Mouse (Mus musculus) kidney, postnatal 25 days (tissue): ENCODE results near the gene Fpgs.

Source experiments
- DNase-seq, 2 experiments: peaks; one replicate each; pipeline ENCODE4 v3.0.0; 2021; ENCODE audit warnings: mixed read lengths in 2 of 2

The Fpgs gene

GRCm38 (mm10) chr2:32665853-32666252 lies 38.1 kb downstream of the Fpgs start:
- no peak for DNase-seq

DNA sequence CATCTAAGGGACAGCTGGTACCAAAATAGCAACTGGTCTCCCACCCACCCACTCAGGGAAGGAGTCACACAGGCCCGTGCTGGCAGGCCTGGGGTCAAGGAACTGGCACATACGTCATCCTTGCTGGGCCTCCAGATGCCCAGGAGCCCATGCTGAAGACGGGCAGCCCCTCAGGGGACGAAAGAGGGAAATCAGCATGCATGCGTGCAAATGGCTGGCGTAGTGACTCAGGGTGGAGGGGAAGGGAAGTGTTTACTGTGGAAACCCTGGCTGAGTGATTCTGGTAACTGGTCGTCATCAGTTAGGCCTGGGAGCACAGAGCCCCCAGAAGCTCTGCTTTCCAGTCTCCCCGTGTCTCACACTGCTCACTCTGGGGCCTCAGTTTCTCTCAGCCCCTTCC lies 38.6 kb downstream of the Fpgs start:
- no peak for DNase-seq

DNA sequence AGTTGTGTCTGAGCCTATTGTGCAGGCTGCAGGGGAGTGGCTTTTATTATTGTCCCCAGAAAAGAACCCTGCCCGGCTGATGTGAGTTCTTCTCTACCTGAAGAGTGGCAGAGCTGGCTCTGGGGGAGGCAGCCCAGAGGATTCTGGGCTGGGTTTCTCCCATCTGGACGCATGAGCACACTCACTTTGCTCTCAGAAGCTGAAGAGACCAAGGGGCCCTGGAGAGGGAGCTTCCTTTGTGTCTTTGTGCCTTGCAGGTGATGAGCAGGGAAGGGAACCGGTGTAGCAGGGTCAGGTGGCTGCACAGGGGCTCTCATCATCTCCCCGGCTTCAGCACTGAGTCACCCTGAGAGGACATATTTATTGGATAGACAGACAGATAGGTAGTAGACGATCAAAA lies 41.7 kb downstream of the Fpgs start:
- no peak for DNase-seq

DNA sequence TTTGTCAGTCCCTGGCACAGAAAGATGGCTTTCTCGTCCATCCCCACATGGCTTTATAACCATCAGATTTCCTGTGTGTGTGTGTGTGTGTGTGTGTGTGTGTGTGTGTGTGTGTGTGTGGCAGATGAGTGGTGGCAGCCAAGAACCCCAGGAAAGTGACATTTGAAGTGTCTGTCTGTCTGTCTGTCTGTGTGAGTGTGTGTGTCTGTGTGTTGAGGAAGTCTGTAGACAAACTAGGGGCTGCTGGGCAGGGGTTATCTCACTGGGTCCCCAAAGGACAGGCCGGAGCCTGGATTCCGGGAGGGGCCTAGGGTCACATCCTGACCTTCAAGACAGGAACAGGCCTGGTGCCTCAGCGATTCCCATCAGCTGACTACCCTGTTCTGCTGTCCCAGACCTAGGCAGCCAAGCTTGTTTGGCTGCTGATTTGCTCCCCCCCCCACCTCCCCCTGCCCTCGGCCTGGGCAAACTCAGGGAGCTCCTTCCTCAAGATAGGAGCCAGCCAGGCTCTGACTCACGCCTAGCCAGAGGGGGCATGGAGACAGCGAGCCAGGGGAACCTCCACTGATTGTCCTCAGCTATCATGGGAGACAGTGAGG lies 42.3 kb downstream of the Fpgs start:
- peak; percentile 78 to 93 for DNase-seq

DNA sequence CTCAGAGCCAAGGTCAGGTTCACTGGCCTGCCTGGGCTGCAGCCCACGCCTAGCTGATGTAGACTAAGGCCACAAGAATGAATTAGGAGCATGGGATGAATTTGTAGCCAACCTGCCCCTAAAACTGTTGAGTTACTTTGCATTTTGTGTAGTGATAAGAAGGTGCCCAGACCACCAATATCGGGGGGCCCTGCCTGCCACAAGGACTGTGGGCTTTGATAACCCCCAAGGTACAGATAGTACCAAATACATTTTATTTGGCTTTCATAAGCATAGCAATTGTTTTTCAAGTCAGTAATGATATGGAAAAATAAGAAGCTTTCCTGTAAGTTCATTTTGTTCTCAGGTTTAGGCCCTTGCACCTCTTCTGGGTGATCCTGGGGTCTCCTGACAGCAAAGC lies 45.1 kb downstream of the Fpgs start:
- no peak for DNase-seq

GRCm38 (mm10) chr2:32655826-32656225 lies 48.1 kb downstream of the Fpgs start:
- peak; percentile 82 to 92 for DNase-seq

- DNase-seq, result no peak
Measured at GRCm38 (mm10) chr2:32655394-32655744, 48.6 kb downstream of the Fpgs start.

- peak; percentile 40 to 75 for DNase-seq
Measured at GRCm38 (mm10) chr2:32654743-32655393, 49.1 kb downstream of the Fpgs start.

GRCm38 (mm10) chr2:32653764-32654163 lies 50.2 kb downstream of the Fpgs start:
- DNase-seq, result peak in 1 of 2 experiments; percentile 57

DNA sequence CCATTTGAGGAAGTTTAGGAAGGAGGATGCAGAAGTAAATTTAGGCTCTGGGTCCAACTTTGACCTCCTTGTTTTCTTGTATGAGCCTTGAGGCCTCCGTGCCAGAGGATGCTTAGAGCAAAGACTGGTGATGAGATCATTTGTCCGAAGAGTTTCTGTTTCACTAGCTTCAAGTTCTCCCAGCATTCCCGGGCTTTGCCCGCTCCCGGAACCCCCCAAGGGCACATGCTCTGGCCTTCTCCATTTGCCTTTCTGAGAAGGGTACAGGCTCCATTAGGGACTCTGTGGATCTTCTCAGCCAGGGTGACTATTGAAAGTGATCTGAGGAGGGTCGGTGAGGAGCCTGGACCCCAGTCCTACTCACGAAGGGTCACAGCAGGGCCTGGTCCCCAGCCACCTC lies 56.6 kb downstream of the Fpgs start:
- DNase-seq, result no peak

- DNase-seq, result peak; percentile 88 to 92
Measured at GRCm38 (mm10) chr2:32646379-32647056, 57.4 kb downstream of the Fpgs start, which contains the start of gene Eng. Gene Eng, plus strand, starts transcription at chr2:32646595.

DNA sequence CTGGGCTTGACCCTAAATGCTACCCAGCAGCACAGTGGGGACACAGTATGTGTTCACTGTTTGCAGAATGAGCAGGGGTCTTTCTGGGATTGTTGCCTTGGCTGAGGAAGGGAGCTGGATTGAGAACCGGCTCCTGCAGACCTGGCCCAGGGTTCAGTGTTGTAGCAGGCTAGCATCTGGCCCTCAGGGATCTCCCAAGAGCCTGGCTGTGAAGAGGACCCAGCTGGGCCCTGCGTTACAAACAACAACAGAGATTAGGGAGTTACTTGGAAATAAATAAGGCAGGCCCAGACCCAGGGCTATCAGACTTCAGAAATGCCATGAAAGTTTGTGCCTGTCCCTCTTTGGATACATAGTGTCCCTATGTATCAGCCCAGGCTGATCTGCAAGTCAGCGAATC lies 58.3 kb downstream of the Fpgs start:
- DNase-seq, result no peak

DNA sequence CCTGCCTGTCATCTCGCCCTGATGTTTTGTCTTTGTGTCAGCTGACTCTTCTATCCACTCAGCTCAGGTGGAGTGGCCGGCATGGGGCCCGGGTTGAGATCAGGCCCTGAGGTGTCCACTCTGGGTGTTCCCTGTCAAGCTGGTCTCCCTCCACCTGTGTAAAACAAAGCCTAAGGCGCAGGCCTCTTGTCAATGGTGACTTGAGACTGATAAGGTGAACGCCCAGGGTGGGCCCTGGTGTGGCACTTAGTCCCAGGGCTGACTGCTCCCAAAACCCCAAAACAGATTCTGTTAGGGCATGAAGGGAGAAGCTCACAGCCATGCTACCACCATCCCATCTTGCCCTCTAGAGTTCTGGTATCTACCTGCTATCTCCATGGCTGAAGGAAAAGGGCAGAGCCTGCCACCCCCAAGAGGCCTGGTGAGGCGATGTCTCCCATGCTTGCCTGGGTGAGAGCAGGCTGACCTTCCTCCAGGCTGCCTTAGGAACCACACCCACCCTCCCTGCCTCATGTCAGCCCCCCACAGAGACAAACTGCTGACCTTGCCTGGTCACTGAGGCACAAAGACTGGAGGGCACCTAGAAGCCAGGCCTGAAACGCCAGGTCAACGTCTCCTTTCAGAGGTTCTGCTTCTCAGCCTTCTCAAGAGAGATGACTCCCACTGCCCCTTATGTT lies 59.0 kb downstream of the Fpgs start:
- no peak for DNase-seq

DNA sequence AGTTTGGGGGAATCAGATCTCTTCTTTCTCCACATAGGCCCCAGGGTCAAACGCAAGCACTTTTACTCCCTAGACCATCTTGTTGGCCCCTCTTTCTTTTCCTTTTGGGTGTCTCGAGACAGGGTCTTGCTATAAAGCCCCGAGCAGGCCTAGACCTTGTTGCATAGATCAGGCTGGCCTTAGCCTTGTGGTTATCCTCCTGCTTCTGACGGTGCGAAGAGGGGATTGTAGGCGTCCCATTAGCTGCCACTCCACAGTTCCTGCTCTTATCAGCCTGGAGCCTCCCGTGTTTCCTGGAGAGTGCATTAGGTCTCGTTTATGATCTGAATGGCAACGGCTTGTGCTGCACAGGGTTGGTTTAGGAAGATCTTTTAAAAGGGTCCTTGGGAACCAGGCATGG lies 59.9 kb downstream of the Fpgs start:
- DNase-seq, result no peak

GRCm38 (mm10) chr2:32642813-32643212 lies 61.1 kb downstream of the Fpgs start:
- DNase-seq, result peak; percentile 75 to 86

DNA sequence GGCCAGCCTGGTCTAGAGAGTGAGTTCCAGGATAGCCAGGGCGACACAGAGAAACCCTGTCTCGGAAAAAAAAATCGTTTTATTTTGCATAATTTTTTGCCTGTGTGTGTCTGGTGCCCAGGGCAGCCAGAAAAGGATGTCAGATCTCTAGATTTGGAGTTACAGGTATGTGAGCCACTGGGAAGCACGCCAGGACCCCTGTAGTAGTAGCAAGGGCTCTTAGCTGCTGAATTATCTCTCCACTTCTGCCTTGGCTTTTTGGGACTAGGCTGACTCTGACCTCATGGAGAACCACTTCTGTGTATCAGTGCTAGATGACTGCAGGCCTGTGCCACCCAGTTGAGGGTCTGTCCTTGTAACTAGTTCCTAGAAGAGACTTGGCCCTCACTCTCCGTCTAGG lies 62.1 kb downstream of the Fpgs start:
- DNase-seq, result no peak

GRCm38 (mm10) chr2:32640550-32641051 lies 63.3 kb downstream of the Fpgs start:
- no peak for DNase-seq

- DNase-seq, result no peak
Measured at GRCm38 (mm10) chr2:32639632-32640031, 64.3 kb downstream of the Fpgs start.

- DNase-seq, result peak; percentile 74 to 94
Measured at GRCm38 (mm10) chr2:32637778-32638281, 66.1 kb downstream of the Fpgs start.

- DNase-seq, result no peak
Measured at GRCm38 (mm10) chr2:32636617-32637016, 67.3 kb downstream of the Fpgs start.

DNA sequence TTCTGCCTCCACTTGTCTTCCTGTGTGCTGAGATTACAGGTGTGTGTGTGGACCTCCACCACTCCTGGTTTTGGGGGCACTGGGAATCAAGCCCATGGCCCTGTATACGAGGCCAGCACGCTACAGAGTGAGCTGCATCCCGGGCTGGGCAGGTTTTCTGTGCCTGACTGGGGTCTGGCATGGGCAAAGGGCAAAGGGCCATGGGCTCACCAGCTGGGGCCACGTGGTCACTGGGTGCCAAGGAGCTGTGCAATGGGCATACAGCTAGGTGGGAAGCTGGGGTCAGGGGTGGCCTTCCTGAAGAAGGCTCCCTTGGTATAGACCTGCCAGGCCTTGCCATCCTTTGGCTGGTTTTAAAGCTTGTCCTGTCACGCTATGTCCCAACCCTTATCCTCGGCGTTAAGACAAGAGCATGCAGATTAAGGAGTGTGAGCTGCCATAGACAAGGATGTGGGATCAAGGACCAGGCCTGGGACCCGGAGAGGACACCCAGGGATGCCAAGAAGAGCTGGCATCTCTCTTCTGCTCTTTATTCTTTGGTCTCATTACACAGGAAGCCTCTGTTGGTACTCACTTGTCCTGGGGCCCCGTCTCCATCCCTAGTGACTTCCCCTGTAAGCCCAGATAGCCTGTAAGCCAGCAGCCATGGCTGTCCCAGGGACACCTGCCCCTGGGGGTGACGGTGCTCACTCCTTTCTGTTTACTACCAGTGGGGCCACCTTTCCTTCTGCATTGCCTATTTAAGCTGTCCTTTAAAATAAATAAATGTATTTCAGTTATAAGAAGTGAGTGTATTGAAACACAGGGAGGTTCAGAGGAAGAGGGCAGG lies 69.5 kb downstream of the Fpgs start:
- peak in 1 of 2 experiments; percentile 54 for DNase-seq

DNA sequence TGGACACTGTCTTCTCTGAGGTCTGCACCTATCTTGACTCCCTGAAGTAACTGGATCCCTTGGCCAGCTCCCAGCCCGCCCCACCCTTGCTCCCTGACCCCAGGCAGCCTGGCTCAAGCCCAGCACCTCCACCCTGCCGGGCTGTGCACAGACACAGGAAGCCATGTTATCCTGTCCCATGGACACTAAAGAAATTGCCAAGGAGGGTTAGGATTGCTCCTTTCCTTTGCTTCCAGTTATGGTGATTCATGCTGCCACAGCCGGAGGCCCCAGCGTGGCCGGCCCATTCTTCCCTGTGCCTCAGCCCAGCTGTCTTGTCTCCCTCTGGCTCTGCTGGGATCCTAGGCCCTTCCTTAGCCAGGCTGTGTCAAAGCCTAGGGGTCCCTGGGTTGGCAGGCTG lies 70.3 kb downstream of the Fpgs start:
- peak; percentile 68 to 86 for DNase-seq
